Mouse (Mus musculus) MEL (cell line): Measurements from ENCODE around the gene Lep. TPM values are rescaled to one million over a fixed set of nuclear protein-coding genes. Genes with fewer than 3 reads are reported as not detected.

Source experiments
- DNase-seq: peaks from one replicate; pipeline ENCODE4 v3.0.0; 2011; ENCODE audit warnings: low read depth, low spot score
- H3K27ac ChIP-seq: 2 replicates; pipeline ENCODE4 v1.5.1; 2012; ENCODE audit warnings: low read depth, mild to moderate bottlenecking, control low read depth, low read length, moderate library complexity; ENCODE audit not compliant: control insufficient read depth
- H3K27me3 ChIP-seq, 2 experiments: fragments of 150-350 bp in 1 of 2; sonication (generic) in 1 of 2; 2 replicates each; pipeline ENCODE4 v1.6.1; 2012; ENCODE audit warnings: low read length in 2 of 2, mild to moderate bottlenecking in 2 of 2, improper control_type of control experiment in 1 of 2, moderate library complexity in 1 of 2; ENCODE audit not compliant: insufficient read depth in 2 of 2, control insufficient read depth in 1 of 2
- H3K36me3 ChIP-seq, 2 experiments: 2 replicates each; pipeline ENCODE4 v1.6.1; 2012 to 2014; ENCODE audit warnings: low read length in 2 of 2, improper control_type of control experiment in 1 of 2, inconsistent platforms in 1 of 2, mild to moderate bottlenecking in 1 of 2; ENCODE audit not compliant: insufficient read depth in 2 of 2, control insufficient read depth in 1 of 2
- H3K4me1 ChIP-seq, 2 experiments: fragments of 150-350 bp in 1 of 2; sonication (generic) in 1 of 2; 2 replicates each; pipeline ENCODE4 v1.6.1; 2012; ENCODE audit warnings: low read length in 2 of 2, improper control_type of control experiment in 1 of 2, mild to moderate bottlenecking in 1 of 2; ENCODE audit not compliant: insufficient read depth in 2 of 2, control insufficient read depth in 1 of 2
- H3K4me3 ChIP-seq, 2 experiments: fragments of 150-350 bp in 1 of 2; sonication (generic) in 1 of 2; 2 replicates each; pipeline ENCODE4 v1.5.1; 2012; ENCODE audit warnings: low read depth in 2 of 2, low read length in 2 of 2, mild to moderate bottlenecking in 2 of 2, moderate library complexity in 2 of 2, control low read depth in 1 of 2, improper control_type of control experiment in 1 of 2; ENCODE audit not compliant: control insufficient read depth in 1 of 2, insufficient read depth in 1 of 2
- H3K79me2 ChIP-seq: 2 replicates; pipeline ENCODE4 v1.6.1; 2012; ENCODE audit warnings: mild to moderate bottlenecking, low read length, moderate library complexity; ENCODE audit not compliant: control insufficient read depth, poor library complexity, insufficient read depth
- H3K9ac ChIP-seq: 2 replicates; pipeline ENCODE4 v1.6.1; 2012; ENCODE audit warnings: low read depth, mild to moderate bottlenecking, control low read depth, low read length, moderate library complexity; ENCODE audit not compliant: control insufficient read depth, poor library complexity, severe bottlenecking
- H3K9me3 ChIP-seq: fragments of 150-350 bp; sonication (generic); replicated peaks from 2 replicates; pipeline ENCODE4 v1.6.1; 2012; ENCODE audit warnings: mild to moderate bottlenecking, low read length, improper control_type of control experiment, moderate library complexity; ENCODE audit not compliant: insufficient read depth
- BHLHE40 ChIP-seq: IDR thresholded peaks from 2 replicates; pipeline ENCODE4 v1.6.1; 2012; ENCODE audit warnings: low read depth, mild to moderate bottlenecking, inconsistent platforms, low read length, improper control_type of control experiment, borderline replicate concordance
- CTCF ChIP-seq, 3 experiments: IDR thresholded peaks in 2 of 3; conservative IDR thresholded peaks in 1 of 3; 2 replicates each; pipeline ENCODE4 v1.5.1; 2011 to 2012; ENCODE audit warnings: low read length in 3 of 3, low read depth in 2 of 3, mild to moderate bottlenecking in 2 of 3, improper control_type of control experiment in 1 of 3, inconsistent platforms in 1 of 3, mixed read lengths in 1 of 3, moderate library complexity in 1 of 3; ENCODE audit not compliant: control insufficient read depth in 1 of 3, insufficient read depth in 1 of 3, poor library complexity in 1 of 3, severe bottlenecking in 1 of 3
- E2F4 ChIP-seq: IDR thresholded peaks from 2 replicates; pipeline ENCODE4 v1.6.1; 2011; ENCODE audit warnings: low read depth, low read length, improper control_type of control experiment, borderline replicate concordance
- ETS1 ChIP-seq: IDR thresholded peaks from 2 replicates; pipeline ENCODE4 v1.6.1; 2012; ENCODE audit warnings: low read depth, mild to moderate bottlenecking, inconsistent platforms, low read length, improper control_type of control experiment, moderate library complexity
- GABPA ChIP-seq: IDR thresholded peaks from 2 replicates; pipeline ENCODE4 v1.6.1; 2012; ENCODE audit warnings: low read depth, mild to moderate bottlenecking, inconsistent platforms, low read length, improper control_type of control experiment, moderate library complexity
- GATA1 ChIP-seq: IDR thresholded peaks from 2 replicates; pipeline ENCODE4 v1.6.1; 2011; ENCODE audit warnings: low read depth, low read length, improper control_type of control experiment
- HCFC1 ChIP-seq: IDR thresholded peaks from 2 replicates; pipeline ENCODE4 v1.6.1; 2012; ENCODE audit warnings: low read depth, mild to moderate bottlenecking, inconsistent platforms, low read length, improper control_type of control experiment, moderate library complexity
- JUND ChIP-seq: IDR thresholded peaks from 2 replicates; pipeline ENCODE4 v1.6.1; 2011; ENCODE audit warnings: low read depth, mild to moderate bottlenecking, improper control_type of control experiment, low read length
- MAFK ChIP-seq: IDR thresholded peaks from 2 replicates; pipeline ENCODE4 v1.6.1; 2011; ENCODE audit warnings: low read depth, mild to moderate bottlenecking, low read length, improper control_type of control experiment, borderline replicate concordance
- MAX ChIP-seq: IDR thresholded peaks from 2 replicates; pipeline ENCODE4 v1.6.1; 2011; ENCODE audit warnings: low read length, improper control_type of control experiment
- MEF2A ChIP-seq: IDR thresholded peaks from 2 replicates; pipeline ENCODE4 v1.6.1; 2014; ENCODE audit warnings: low read depth, mild to moderate bottlenecking, inconsistent platforms, low read length, improper control_type of control experiment; ENCODE audit not compliant: poor library complexity, insufficient replicate concordance, severe bottlenecking; ENCODE audit errors: extremely low read depth
- MXI1 ChIP-seq: IDR thresholded peaks from 2 replicates; pipeline ENCODE4 v1.6.1; 2011; ENCODE audit warnings: mild to moderate bottlenecking, low read depth, low read length, improper control_type of control experiment
- MYC ChIP-seq: IDR thresholded peaks from 2 replicates; pipeline ENCODE4 v1.6.1; 2011; ENCODE audit warnings: low read depth, mild to moderate bottlenecking, low read length, improper control_type of control experiment, moderate library complexity
- NELFE ChIP-seq: IDR thresholded peaks from 2 replicates; pipeline ENCODE4 v1.6.1; 2011; ENCODE audit warnings: low read depth, low read length, improper control_type of control experiment
- POLR2A ChIP-seq, 2 experiments: IDR thresholded peaks; 2 replicates each; pipeline ENCODE4 v1.6.1; 2011 to 2012; ENCODE audit warnings: low read length in 2 of 2, mild to moderate bottlenecking in 2 of 2, control low read depth in 1 of 2, improper control_type of control experiment in 1 of 2, low read depth in 1 of 2, moderate library complexity in 1 of 2; ENCODE audit not compliant: control insufficient read depth in 1 of 2, insufficient read depth in 1 of 2, poor library complexity in 1 of 2
- RCOR1 ChIP-seq: IDR thresholded peaks from 2 replicates; pipeline ENCODE4 v1.6.1; 2012; ENCODE audit warnings: low read depth, mild to moderate bottlenecking, inconsistent platforms, low read length, improper control_type of control experiment
- SIN3A ChIP-seq: IDR thresholded peaks from 2 replicates; pipeline ENCODE4 v1.6.1; 2012; ENCODE audit warnings: low read length, improper control_type of control experiment, inconsistent platforms
- SMC3 ChIP-seq: IDR thresholded peaks from 2 replicates; pipeline ENCODE4 v1.6.1; 2011; ENCODE audit warnings: low read depth, low read length, improper control_type of control experiment
- TAL1 ChIP-seq: IDR thresholded peaks from 2 replicates; pipeline ENCODE4 v1.6.1; 2012; ENCODE audit warnings: mild to moderate bottlenecking, inconsistent platforms, low read length, moderate library complexity, mixed read lengths
- UBTF ChIP-seq: IDR thresholded peaks from 2 replicates; pipeline ENCODE4 v1.6.1; 2012; ENCODE audit warnings: low read depth, mild to moderate bottlenecking, inconsistent platforms, low read length, improper control_type of control experiment, moderate library complexity, borderline replicate concordance; ENCODE audit not compliant: insufficient read depth
- USF2 ChIP-seq, 2 experiments: IDR thresholded peaks; 2 replicates each; pipeline ENCODE4 v1.6.1; 2011 to 2012; ENCODE audit warnings: improper control_type of control experiment in 2 of 2, low read length in 2 of 2, borderline replicate concordance in 1 of 2, inconsistent platforms in 1 of 2, low read depth in 1 of 2, mild to moderate bottlenecking in 1 of 2; ENCODE audit not compliant: insufficient read depth in 1 of 2
- ZKSCAN1 ChIP-seq: IDR thresholded peaks from 2 replicates; pipeline ENCODE4 v1.6.1; 2012; ENCODE audit warnings: low read depth, mild to moderate bottlenecking, inconsistent platforms, low read length, improper control_type of control experiment, moderate library complexity
- ZMIZ1 ChIP-seq: IDR thresholded peaks from 2 replicates; pipeline ENCODE4 v1.6.1; 2012; ENCODE audit warnings: low read depth, mild to moderate bottlenecking, inconsistent platforms, low read length, improper control_type of control experiment, moderate library complexity
- polyA plus RNA-seq, 2 experiments: library from polyadenylated mRNA; stranded (reverse) in 1 of 2; unstranded in 1 of 2; fragments of >175 nt in 1 of 2; fragments of >200 nt in 1 of 2; gene quantifications; 2 replicates each; pipeline versions ENCODE4 v1.2.1 to v1.2.4; 2012; ENCODE audit warnings: low replicate concordance in 2 of 2, low read depth in 1 of 2; ENCODE audit not compliant: insufficient read length in 2 of 2, insufficient read depth in 1 of 2, missing spikeins in 1 of 2
- total RNA-seq: library from RNA; depleted of rRNA; stranded (reverse); fragments of 300-350 nt; gene quantifications from 2 replicates; pipeline ENCODE4 v1.2.3, GENCODE M21; 2012

Gene Lep
- total and polyA plus RNA-seq, 3 experiments: not detected

- H3K27ac ChIP-seq: no peak overlapping the region
- H3K79me2 ChIP-seq: no peaks in the 10 kb centered on the region
Measured at GRCm38 (mm10) chr6:29118231-29118630, 58.2 kb downstream of the Lep start.

GRCm38 (mm10) chr6:29118963-29119362 is 58.9 kb downstream of the Lep start:
- no peak for TF ChIP-seq GABPA
- no peak for TF ChIP-seq BHLHE40
- no peak for TF ChIP-seq ZMIZ1
- no peak for TF ChIP-seq ZKSCAN1
- TF ChIP-seq USF2 (IDR thresholded peaks at IDR 0.05; ENCODE audit: borderline replicate concordance in 1 of 2, insufficient read depth in 1 of 2, low read depth in 1 of 2, low read length in 2 of 2): no peak
- no peak for TF ChIP-seq MEF2A
- no peak for TF ChIP-seq NELFE
- no peak for TF ChIP-seq POLR2A (IDR thresholded peaks at IDR 0.05; ENCODE audit: control insufficient read depth in 1 of 2, insufficient read depth in 1 of 2, low read depth in 1 of 2, low read length in 2 of 2, poor library complexity in 1 of 2)
- TF ChIP-seq SMC3: no peak
- no peak for TF ChIP-seq MXI1
- TF ChIP-seq UBTF: no peak
- TF ChIP-seq CTCF (IDR thresholded peaks at IDR 0.05 in 2 of 3, conservative IDR thresholded peaks at IDR 0.05 in 1 of 3; ENCODE audit: control insufficient read depth in 1 of 3, insufficient read depth in 1 of 3, low read depth in 2 of 3, low read length in 3 of 3, poor library complexity in 1 of 3, severe bottlenecking in 1 of 3): no peak
- TF ChIP-seq SIN3A: no peak
- no peak for TF ChIP-seq HCFC1
- no peak for TF ChIP-seq E2F4
- TF ChIP-seq ETS1: no peak
- no peak for TF ChIP-seq TAL1
- TF ChIP-seq RCOR1: no peak
- no peak for TF ChIP-seq GATA1
- TF ChIP-seq, all 39 proteins: peak for 0
- DNase-seq: no peak
- no peaks in the 10 kb centered on the region for H3K4me1 ChIP-seq
- no peak overlapping the region for H3K4me3 ChIP-seq
- no peaks in the 10 kb centered on the region for H3K9me3 ChIP-seq
- no peaks in the 10 kb centered on the region for H3K27me3 ChIP-seq
- no peaks in the 10 kb centered on the region for H3K36me3 ChIP-seq
- H3K9ac ChIP-seq: no peak overlapping the region
- no peak overlapping the region for H3K27ac ChIP-seq
- no peaks in the 10 kb centered on the region for H3K79me2 ChIP-seq

More at GRCm38 (mm10) chr6:29118231-29118630, 58.2 kb downstream of the Lep start:
- no peaks in the 10 kb centered on the region for H3K27me3 ChIP-seq
- H3K4me1 ChIP-seq: no peaks in the 10 kb centered on the region
- H3K36me3 ChIP-seq: no peaks in the 10 kb centered on the region
- no peak overlapping the region for H3K4me3 ChIP-seq
- H3K9ac ChIP-seq: no peak overlapping the region
- H3K9me3 ChIP-seq: no peaks in the 10 kb centered on the region
- TF ChIP-seq MYC (no peak), CTCF (IDR thresholded peaks at IDR 0.05 in 2 of 3, conservative IDR thresholded peaks at IDR 0.05 in 1 of 3; ENCODE audit: control insufficient read depth in 1 of 3, insufficient read depth in 1 of 3, low read depth in 2 of 3, low read length in 3 of 3, poor library complexity in 1 of 3, severe bottlenecking in 1 of 3) (no peak), UBTF (no peak), JUND (no peak), MAFK (no peak), POLR2A (IDR thresholded peaks at IDR 0.05; ENCODE audit: control insufficient read depth in 1 of 2, insufficient read depth in 1 of 2, low read depth in 1 of 2, low read length in 2 of 2, poor library complexity in 1 of 2) (no peak), ETS1 (no peak), BHLHE40 (no peak), MAX (no peak)
- no peak for DNase-seq
